Mouse (Mus musculus): ENCODE data around the gene Zfpm1. TPM values are rescaled to one million over a fixed set of nuclear protein-coding genes. Genes with fewer than 3 reads are reported as not detected.
A peak's percentile ranks its signal among the peaks of the same experiment; 100 is the strongest.

The Zfpm1 gene
- polyA plus RNA-seq, 1 experiment from 2014 or later = 5.4 TPM

DNA sequence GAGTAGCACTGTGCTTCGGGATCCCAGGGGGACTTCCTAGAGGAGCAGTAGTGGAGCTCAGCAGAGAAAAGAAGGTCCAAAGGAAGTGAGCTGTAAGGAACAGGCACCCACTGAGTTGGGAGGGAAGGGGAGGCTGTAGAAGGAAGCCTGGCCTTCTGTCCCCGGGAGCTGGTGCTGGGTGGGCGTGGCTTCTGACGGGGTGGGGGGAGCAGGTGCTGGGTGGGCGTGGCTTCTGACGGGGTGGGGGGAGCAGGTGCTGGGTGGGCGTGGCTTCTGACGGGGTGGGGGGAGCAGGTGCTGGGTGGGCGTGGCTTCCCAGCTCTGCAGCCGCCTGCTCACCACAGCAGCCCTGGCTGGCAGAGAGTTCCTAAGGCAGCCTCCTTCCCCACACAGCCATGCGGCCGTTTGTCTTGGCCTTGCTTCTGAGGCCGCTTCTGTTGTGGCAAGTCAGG is 42.0 kb downstream of the Zfpm1 start:
- DNase-seq (ENCODE audit: low spot score) = peak; percentile 57

GRCm38 (mm10) chr8:122325196-122325595 is 43.3 kb downstream of the Zfpm1 start:
- DNase-seq (ENCODE audit: low spot score) = no peak

DNA sequence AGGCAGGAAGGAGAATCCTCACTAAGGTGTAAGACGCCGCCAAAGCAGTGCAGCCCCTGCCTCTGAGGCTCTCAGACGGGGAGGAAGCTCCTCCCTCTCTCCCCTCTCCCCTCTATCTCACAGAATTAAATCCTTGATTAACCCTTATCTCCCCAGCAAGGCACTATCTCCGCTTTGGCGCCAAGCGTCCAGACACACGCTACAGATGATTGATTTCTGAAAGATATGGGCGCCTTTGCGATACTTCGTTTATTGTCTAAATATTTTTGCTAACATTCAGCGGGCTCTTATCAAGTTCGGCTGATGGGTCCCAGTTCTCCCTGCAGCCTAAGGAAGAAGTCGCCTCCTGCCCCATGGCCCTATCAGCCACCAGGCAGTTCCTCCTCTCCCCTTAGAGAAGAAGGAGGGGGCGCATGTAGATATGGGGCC is 44.2 kb downstream of the Zfpm1 start:
- no peak for DNase-seq (ENCODE audit: low spot score)

DNA sequence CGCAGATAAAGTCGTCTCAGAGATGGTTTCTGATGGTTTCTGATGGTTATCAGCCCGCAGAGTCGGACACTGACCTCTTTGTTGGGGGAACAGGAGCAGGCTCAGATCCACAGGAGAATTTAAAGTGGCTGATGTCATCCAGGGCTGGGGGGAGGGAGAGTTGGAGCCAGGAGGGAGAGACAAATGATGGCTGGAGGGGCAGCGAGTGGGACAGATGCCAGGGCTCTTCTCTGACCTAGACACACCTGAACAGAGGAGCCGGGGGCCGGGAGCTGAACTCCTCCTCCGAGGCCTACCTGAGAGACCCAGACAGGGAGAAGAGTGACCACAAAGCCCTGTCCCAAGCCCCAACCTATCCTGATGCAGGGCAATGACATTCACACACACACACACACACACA is 47.1 kb downstream of the Zfpm1 start:
- no peak for DNase-seq (ENCODE audit: low spot score)

DNA sequence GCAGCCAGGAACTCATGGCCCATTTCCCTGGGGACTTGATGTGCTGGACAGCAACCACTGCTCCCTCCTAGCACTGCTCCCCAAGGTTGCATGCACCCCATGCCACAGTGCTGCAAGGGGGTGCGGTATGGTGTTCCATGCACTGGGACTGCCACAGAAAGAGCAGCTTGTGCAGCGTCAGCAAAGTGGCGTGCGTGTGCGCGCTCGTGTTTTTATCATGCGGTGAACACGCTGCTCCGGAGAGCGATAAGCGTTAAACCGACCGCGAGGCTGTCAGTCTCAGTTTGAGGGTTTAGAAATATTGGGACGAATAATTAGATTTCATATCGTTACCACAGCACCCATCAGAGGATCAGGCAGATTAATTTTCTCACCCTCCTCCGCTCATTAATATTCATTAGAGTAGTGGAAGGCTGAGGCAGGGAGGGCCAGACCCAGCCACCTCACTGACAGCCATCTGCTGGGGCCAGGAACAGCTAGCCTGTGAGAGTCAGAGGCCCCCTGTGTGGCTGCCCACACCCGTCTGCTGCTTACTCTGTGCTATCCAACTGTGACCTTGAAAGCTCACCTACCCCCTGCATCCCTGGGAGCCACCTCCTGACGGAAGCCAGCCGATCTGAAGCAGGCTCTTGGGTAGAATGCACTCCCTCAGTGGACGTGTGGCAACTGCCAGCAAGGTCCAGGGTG is 47.8 kb downstream of the Zfpm1 start:
- no peak for DNase-seq (ENCODE audit: low spot score)

GRCm38 (mm10) chr8:122330446-122331133 is 48.6 kb downstream of the Zfpm1 start:
- DNase-seq (ENCODE audit: low spot score) = no peak

DNA sequence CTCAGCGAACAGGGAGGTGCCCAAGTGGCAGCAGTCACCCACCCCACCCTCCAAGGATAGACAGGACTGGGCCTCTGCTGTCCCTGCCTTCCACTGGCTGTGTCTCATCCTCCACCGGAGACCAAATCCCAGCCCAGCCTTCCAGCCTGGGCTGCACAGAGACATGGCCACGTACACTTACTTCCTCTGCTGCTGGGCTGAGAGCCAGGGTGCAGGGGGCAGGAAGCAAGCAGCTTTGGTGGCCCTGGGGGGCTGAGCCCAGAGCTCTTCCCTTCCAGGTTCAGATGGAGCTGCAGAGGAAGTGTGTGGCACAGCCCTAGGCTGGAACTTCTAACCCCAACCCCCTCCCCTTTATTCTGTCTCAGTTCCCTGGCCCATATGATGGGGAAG is 49.2 kb downstream of the Zfpm1 start:
- DNase-seq (ENCODE audit: low spot score) = no peak

DNA sequence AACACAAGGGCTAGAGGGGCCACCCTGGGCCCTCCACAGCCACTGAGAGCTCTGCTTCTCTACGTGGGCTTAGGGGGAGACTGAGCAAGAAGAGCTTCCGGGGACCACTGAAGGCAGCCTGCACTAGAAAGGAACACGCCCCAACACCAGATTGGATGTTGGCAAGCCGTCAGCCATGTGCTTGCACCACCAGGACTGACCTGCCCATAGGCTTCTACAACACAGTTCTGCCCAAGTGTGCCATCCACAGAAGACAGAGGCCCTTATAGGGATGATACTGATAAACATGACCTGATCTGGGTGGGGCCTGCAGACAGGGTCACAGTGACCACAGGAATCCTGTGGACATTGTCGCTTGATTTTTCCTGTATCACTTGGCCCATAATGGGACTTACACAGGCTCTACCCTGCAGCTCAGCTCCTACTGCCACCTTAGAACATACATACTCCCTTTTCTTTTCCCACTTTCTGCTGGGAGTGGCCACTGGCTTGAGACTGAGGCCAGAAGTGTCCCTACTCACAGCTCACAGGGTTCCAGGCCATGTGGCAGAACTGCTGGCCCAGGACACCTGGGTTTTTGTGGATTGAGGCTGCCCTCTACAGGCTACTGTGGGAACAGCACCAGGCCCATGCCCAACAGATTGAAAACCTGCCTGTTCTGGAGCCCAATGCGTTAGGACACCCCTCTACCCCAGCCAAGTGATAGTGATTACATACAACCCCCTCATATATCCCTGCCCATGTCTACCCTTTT is 51.0 kb downstream of the Zfpm1 start:
- DNase-seq (ENCODE audit: low spot score) = peak; percentile 79

DNA sequence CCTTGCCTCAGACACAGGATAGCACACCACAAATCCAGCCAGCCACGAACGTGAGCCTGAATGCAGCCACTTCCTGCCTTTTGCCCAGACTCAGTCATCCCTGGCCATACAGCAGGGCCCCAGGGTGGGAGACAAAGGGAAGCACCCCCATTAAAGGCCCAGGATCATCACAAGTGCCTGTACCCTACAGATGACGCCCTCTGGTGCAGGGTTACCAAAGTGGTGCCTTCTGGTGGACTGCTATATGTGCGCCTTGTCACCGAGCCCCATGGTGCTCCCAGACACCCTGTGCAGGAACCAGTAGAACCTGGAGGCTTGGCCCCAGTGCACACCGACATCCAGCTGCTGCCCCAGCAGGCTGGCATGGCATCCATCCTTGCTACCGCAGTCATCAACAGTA is 51.6 kb downstream of the Zfpm1 start:
- DNase-seq (ENCODE audit: low spot score) = no peak

GRCm38 (mm10) chr8:122334791-122335490 is 53.0 kb downstream of the Zfpm1 start:
- no peak for DNase-seq (ENCODE audit: low spot score)

DNA sequence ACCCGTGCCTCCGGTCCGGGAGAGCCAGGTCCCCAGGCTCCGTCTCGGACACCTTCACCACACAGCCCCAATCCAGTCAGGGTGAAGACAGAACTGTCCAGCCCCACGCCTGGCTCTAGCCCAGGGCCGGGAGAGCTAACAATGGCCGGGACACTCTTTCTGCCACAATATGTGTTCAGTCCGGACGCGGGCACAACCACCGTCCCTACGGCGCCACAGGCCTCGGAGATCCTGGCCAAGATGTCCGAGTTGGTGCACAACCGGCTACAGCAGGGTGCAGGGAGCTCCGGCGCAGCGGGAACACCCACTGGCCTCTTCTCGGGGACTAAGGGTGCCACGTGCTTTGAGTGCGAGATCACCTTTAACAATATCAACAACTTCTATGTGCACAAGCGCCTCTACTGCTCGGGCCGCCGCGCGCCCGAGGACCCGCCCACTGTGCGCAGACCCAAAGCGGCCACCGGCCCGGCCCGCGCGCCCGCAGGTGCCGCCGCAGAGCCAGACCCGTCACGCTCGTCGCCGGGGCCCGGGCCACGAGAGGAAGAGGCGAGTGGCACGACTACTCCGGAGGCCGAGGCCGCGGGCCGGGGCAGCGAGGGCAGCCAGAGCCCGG is 53.8 kb downstream of the Zfpm1 start:
- no peak for DNase-seq (ENCODE audit: low spot score)

- DNase-seq (ENCODE audit: low spot score) = no peak
Measured at GRCm38 (mm10) chr8:122336251-122336910, 54.4 kb downstream of the Zfpm1 start.

GRCm38 (mm10) chr8:122338852-122339251 is 56.9 kb downstream of the Zfpm1 start:
- DNase-seq (ENCODE audit: low spot score) = no peak

DNA sequence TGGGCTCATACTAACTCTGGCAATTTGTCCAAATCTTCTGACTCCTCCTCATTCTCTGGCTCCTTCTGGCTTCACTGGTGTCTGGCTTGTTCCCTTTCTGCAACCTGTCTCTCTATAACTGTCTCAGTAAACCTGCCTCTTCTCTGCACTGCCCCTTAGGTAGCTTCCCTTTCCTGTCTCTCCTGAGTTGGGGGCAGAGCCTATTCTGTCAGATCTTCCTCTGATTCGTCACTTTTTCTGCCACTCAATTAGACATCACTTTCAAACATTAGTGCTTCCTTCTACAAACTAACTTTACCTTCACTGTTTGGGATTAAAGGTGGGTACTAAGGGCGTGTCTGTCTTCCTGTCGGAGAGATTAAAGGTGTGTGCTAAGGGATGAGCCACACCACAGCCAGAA is 58.8 kb downstream of the Zfpm1 start:
- no peak for DNase-seq (ENCODE audit: low spot score)

DNA sequence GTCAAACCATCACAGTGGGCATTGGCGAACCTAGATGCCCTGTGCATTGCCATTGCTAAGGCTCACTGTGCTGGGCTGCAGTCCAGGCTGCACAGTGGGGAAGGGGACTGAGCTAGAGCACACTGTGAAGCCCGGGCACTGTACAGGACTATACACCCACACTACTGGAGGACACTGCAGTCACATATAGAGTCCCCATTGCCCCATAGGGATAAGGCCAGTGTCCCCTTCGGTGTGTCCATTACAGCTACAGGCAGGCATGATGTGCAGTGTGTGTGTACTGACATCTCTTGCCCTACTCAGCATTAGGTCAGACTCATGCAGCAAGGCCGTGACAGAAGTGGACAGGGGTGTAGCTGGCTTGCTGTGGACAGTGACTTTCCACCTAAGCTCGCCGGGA is 59.8 kb downstream of the Zfpm1 start:
- no peak for DNase-seq (ENCODE audit: low spot score)

DNA sequence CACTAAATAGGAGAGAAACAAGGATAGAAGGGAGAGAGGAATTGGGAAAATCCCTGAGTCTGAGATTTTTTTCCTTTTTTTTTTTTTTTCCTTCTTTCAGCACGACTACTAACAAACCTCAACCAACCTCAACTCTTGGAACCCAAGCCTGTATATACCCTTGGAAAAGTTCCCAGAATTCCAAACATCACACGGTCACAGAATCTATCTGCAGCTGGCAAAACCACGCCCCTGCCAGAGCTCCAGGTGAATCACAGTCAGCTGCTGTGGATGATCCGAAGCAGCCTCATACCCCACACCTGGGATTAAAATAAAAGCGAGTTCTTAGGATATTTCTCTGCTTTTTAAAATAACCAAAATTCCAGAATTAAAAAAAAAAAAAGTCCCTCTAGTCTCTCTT is 60.4 kb downstream of the Zfpm1 start:
- no peak for DNase-seq (ENCODE audit: low spot score)

DNA sequence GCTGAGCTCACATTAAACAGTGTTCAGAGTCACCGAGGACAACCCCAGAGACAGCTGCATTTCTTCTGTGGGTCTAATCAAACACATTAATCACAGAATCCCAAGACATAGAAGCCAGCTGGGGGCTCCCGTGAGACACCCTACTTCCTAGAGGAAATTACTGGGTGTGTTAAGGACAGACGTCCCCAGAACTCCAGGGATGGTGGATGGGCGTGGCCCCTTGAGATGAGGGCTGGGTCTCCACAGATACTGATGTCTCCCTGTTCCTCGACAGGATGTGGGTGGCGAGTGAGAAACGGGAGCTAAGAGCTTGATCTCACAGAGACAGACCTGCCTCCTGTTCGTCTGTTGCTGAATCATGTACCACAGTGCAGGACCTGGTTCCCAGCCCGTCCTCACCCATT is 60.9 kb downstream of the Zfpm1 start:
- peak; percentile 68 for DNase-seq (ENCODE audit: low spot score)

DNA sequence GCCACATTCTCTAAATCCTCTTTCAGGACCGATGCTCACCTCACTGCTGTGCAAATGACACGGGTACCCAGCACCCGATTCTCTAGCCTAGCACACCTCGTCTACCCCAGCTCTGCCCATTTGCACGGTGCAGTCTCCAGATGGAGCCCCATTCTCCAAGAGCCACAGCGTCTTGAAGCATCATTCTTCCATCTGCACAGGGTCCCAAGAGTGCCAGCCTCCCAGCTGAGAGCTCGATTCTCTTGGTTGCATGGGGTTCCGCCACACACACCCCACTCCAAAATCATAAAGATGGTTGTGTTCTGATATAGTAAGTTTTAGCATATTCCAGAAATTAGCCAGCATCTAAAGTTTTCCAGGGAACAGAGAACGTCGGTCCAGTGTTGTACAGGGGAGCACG is 61.4 kb downstream of the Zfpm1 start:
- DNase-seq (ENCODE audit: low spot score) = no peak

- DNase-seq (ENCODE audit: low spot score) = peak; percentile 69
Measured at GRCm38 (mm10) chr8:122343758-122344157, 61.8 kb downstream of the Zfpm1 start.

GRCm38 (mm10) chr8:122344219-122344618 is 62.3 kb downstream of the Zfpm1 start:
- no peak for DNase-seq (ENCODE audit: low spot score)

All from thymus, postnatal 0 days (tissue).